Comparison of ENCODE assay signal across 19 mouse cellular contexts in the genomic region with DNA sequence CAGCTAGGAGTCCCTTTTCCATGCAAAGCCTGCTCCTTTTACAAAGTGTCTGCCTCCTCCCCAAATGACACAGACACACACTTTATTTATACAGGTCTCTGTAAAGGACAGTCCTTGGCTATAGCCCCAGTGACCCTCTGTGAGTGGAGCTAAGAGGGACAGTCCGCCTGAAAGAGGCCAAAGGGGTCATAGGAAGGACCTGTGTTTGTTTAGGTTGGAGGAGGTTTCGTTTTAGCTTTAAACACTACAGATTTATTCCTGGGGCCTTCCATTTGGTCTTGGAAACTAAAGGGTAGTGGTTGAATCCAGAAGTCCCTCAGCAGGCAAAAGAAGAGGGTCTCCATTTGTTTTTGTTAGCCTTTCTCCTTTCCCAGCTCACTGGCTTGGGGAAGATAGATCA. TPM values are rescaled to one million over a fixed set of nuclear protein-coding genes. Genes with fewer than 3 reads are reported as not detected.
A peak's percentile ranks its signal among the peaks of the same experiment; 100 is the strongest.
DNase-seq lines count a peak whose midpoint lies in the region; ATAC-seq and TF ChIP-seq lines count a peak whose summit lies in the region.
"Had no signal": no experiment of that assay in that cellular context is flagged by ENCODE, and none has a peak within 500 bp of the region (broad histone marks: within the 10 kb centered on the region; RNA-seq: fewer than 3 reads in every experiment).

No protein-coding gene starts in this region.

- H3K27ac ChIP-seq in heart, embryonic 13.5 days (replicated peaks) = no peak overlapping the region
- peak overlapping the region; percentile 6; the same call in 1 of the 2 replicates for H3K27ac ChIP-seq in thymus, adult 2 months (ENCODE audit: control insufficient read depth, insufficient read depth, low read length)
- no peak overlapping the region for H3K27ac ChIP-seq in hindbrain, embryonic 16.5 days (ENCODE audit: low read depth, low read length)
- H3K27ac ChIP-seq: neural tube, embryonic 13.5 days had no signal

- H3K4me2 ChIP-seq in heart, embryonic 13.5 days = peak overlapping the region; percentile 97
- peak overlapping the region; percentile 24 for H3K4me2 ChIP-seq in hindbrain, embryonic 16.5 days (ENCODE audit: low read length)

- no peak for DNase-seq in heart, postnatal 14 days
- no peak for DNase-seq in thymus, adult 2 months
- DNase-seq in thymus, postnatal 10 days (ENCODE audit: low spot score in 2 of 2) = no peak
- no peak for DNase-seq in left cerebral cortex, adult 18-20 months (ENCODE audit: low spot score in 2 of 2)
- no peak for DNase-seq in gastrocnemius, adult 18-20 months (ENCODE audit: low spot score)
- no peak for DNase-seq in left cerebral cortex, adult 8-10 months (ENCODE audit: low spot score in 2 of 2)
- DNase-seq: cerebellum, adult 9-10 months; heart, postnatal 36 days; lung, adult 18-20 months; right cerebral cortex, postnatal 14 days had no signal

- TF ChIP-seq POLR2A in thymus, adult 2 months (IDR thresholded peaks at IDR 0.05; ENCODE audit: control insufficient read depth, extremely low read depth, insufficient read depth, low read length, poor library complexity) = no peak

- H3K4me1 ChIP-seq in heart, embryonic 13.5 days = peaks cover 46% of the 10 kb centered on the region
- peaks cover 38% of the 10 kb centered on the region for H3K4me1 ChIP-seq in thymus, adult 2 months (replicated peaks; ENCODE audit: control insufficient read depth, insufficient read depth, low read length)
- peaks cover 5% of the 10 kb centered on the region; the same call in 1 of the 2 replicates for H3K4me1 ChIP-seq in hindbrain, embryonic 16.5 days (ENCODE audit: control insufficient read depth, insufficient read depth, low read depth, low read length)

- H3K27me3 ChIP-seq in heart, embryonic 13.5 days (replicated peaks) = peaks cover 94% of the 10 kb centered on the region
- no peaks in the 10 kb centered on the region for H3K27me3 ChIP-seq in thymus, adult 2 months (ENCODE audit: control insufficient read depth, insufficient read depth, low read length)
- peaks cover 57% of the 10 kb centered on the region for H3K27me3 ChIP-seq in hindbrain, embryonic 16.5 days (replicated peaks; ENCODE audit: control insufficient read depth, insufficient read depth, low read length)

- no peak overlapping the region for H3K4me3 ChIP-seq in heart, embryonic 13.5 days
- H3K4me3 ChIP-seq in thymus, adult 2 months (ENCODE audit: control insufficient read depth, insufficient read depth, low read length) = 0 out of 2 replicates have a peak overlapping the region, but pooled peaks have one; percentile 16
- no peak overlapping the region for H3K4me3 ChIP-seq in hindbrain, embryonic 16.5 days (ENCODE audit: low read length)
- H3K4me3 ChIP-seq: megakaryocyte, embryonic 14.5 days had no signal

- TF ChIP-seq CTCF in thymus, adult 2 months (IDR thresholded peaks at IDR 0.05; ENCODE audit: borderline replicate concordance, control insufficient read depth, extremely low read depth, insufficient read depth, low read length, poor library complexity) = no peak

- H3K36me3 ChIP-seq in heart, embryonic 13.5 days = no peaks in the 10 kb centered on the region
- peaks cover 29% of the 10 kb centered on the region for H3K36me3 ChIP-seq in thymus, adult 2 months (ENCODE audit: control insufficient read depth, insufficient read depth, low read length)
- H3K36me3 ChIP-seq in hindbrain, embryonic 16.5 days (ENCODE audit: control insufficient read depth, insufficient read depth, low read length) = no peaks in the 10 kb centered on the region
- H3K36me3 ChIP-seq: neural tube, embryonic 13.5 days had no signal

- H3K9me3 ChIP-seq in heart, embryonic 13.5 days = no peaks in the 10 kb centered on the region
- H3K9me3 ChIP-seq in hindbrain, embryonic 16.5 days (ENCODE audit: control insufficient read depth, low read length) = no peaks in the 10 kb centered on the region
- H3K9me3 ChIP-seq: neural tube, embryonic 13.5 days had no signal

- intact Hi-C loops in heart, postnatal 14 days (cut with DNase I) = no loop called here

- H3K9ac ChIP-seq in heart, embryonic 13.5 days = no peak overlapping the region
- no peak overlapping the region for H3K9ac ChIP-seq in hindbrain, embryonic 16.5 days (ENCODE audit: low read depth, low read length)

- no peak for ATAC-seq in heart, embryonic 13.5 days (ENCODE audit: extremely low read depth, insufficient number of reproducible peaks, low FRiP score, low TSS enrichment)
- no peak for ATAC-seq in hindbrain, embryonic 16.5 days
- ATAC-seq: activated CD4-positive, CD25-positive, alpha-beta regulatory T cell, adult 4 months had no signal

- 32% methylated on average over 2 of the region's 2 CpGs for WGBS in heart, embryonic 13.5 days
- 78% methylated on average over 2 of the region's 2 CpGs for WGBS in thymus, adult 2 months
- 23% methylated on average over 2 of the region's 2 CpGs for WGBS in hindbrain, embryonic 16.5 days

RNA-seq across cellular contexts. Expression of a gene that starts 7.3 kb away (rescaled TPM):
- 0.19 and 0.43 TPM in 2 replicates for polyA plus RNA-seq in heart, embryonic 13.5 days (2015; fragmentation: Nextera tagmentation; extraction: Ambion mirVana)
- not detected for total RNA-seq in heart, postnatal 14 days (2021)
- not detected in 2 replicates for polyA plus RNA-seq in thymus, adult 2 months (2012; rRNA removed)
- 0.28 and 0.47 TPM in 2 replicates for polyA plus RNA-seq in hindbrain, embryonic 16.5 days (2015; fragmentation: Nextera tagmentation; extraction: Ambion mirVana)
- total RNA-seq in left cerebral cortex, adult 18-20 months (2021) = not detected
- not detected for total RNA-seq in gastrocnemius, adult 18-20 months (2021)
- total RNA-seq in left cerebral cortex, adult 8-10 months (2022) = not detected
- total RNA-seq: heart, postnatal 36 days; left cerebral cortex, postnatal 25 days had no signal
- polyA plus RNA-seq: C2C12; large intestine, adult 2 months; thymus, postnatal 0 days had no signal

RNA-seq across cellular contexts. Expression of a gene that starts 15.6 kb away (rescaled TPM):
- not detected in 2 replicates for polyA plus RNA-seq in heart, embryonic 13.5 days (2015; fragmentation: Nextera tagmentation; extraction: Ambion mirVana)
- total RNA-seq in heart, postnatal 14 days (2021) = not detected
- polyA plus RNA-seq in thymus, adult 2 months (2012; rRNA removed) = not detected in 2 replicates
- 0.35 and 1.1 TPM in 2 replicates for polyA plus RNA-seq in hindbrain, embryonic 16.5 days (2015; fragmentation: Nextera tagmentation; extraction: Ambion mirVana)
- not detected for total RNA-seq in left cerebral cortex, adult 18-20 months (2021)
- not detected for total RNA-seq in gastrocnemius, adult 18-20 months (2021)
- total RNA-seq in left cerebral cortex, adult 8-10 months (2022) = not detected
- total RNA-seq: heart, postnatal 36 days; left cerebral cortex, postnatal 25 days had no signal
- polyA plus RNA-seq: C2C12; large intestine, adult 2 months; neural tube, embryonic 13.5 days; thymus, postnatal 0 days had no signal

RNA-seq across cellular contexts. Expression of a gene that starts 16.1 kb away (rescaled TPM):
- polyA plus RNA-seq in heart, embryonic 13.5 days (2015; fragmentation: Nextera tagmentation; extraction: Ambion mirVana) = 3.2 and 3.6 TPM in 2 replicates
- total RNA-seq in heart, postnatal 14 days (2021) = 1 to 10 TPM in 1 of 2 experiments, under 1 TPM in 1; 0.84 to 3.1 TPM
- 87.2 and 126 TPM in 2 replicates for polyA plus RNA-seq in thymus, adult 2 months (2012; rRNA removed)
- 27.2 and 33.8 TPM in 2 replicates for polyA plus RNA-seq in hindbrain, embryonic 16.5 days (2015; fragmentation: Nextera tagmentation; extraction: Ambion mirVana)
- not detected for total RNA-seq in left cerebral cortex, adult 18-20 months (2021)
- total RNA-seq in gastrocnemius, adult 18-20 months (2021) = under 1 TPM; 0.18 to 0.43 TPM
- total RNA-seq in left cerebral cortex, adult 8-10 months (2022) = 1 to 10 TPM in 1 of 4 experiments, under 1 TPM in 1, not detected in 2; 0.28 to 1.4 TPM
- total RNA-seq: left cerebral cortex, postnatal 25 days had no signal
